Mouse (Mus musculus) MEL (cell line): ENCODE data around the gene Atrnl1.
A peak's percentile ranks its signal among the peaks of the same experiment; 100 is the strongest.

Experiments used
- CHD1 ChIP-seq: IDR thresholded peaks from 2 replicates; pipeline ENCODE4 v1.6.1; 2012; ENCODE audit warnings: low read depth, mild to moderate bottlenecking, inconsistent platforms, low read length, improper control_type of control experiment
- CTCF ChIP-seq, 3 experiments: IDR thresholded peaks in 2 of 3; conservative IDR thresholded peaks in 1 of 3; 2 replicates each; pipeline ENCODE4 v1.5.1; 2011 to 2012; ENCODE audit warnings: low read length in 3 of 3, low read depth in 2 of 3, mild to moderate bottlenecking in 2 of 3, improper control_type of control experiment in 1 of 3, inconsistent platforms in 1 of 3, mixed read lengths in 1 of 3, moderate library complexity in 1 of 3; ENCODE audit not compliant: control insufficient read depth in 1 of 3, insufficient read depth in 1 of 3, poor library complexity in 1 of 3, severe bottlenecking in 1 of 3
- KAT2A ChIP-seq: conservative IDR thresholded peaks from 2 replicates; pipeline ENCODE4 v1.6.1; 2012; ENCODE audit warnings: low read depth, low read length, improper control_type of control experiment, inconsistent platforms
- NRF1 ChIP-seq: IDR thresholded peaks from 2 replicates; pipeline ENCODE4 v1.6.1; 2014; ENCODE audit warnings: low read depth, mild to moderate bottlenecking, inconsistent platforms, low read length, improper control_type of control experiment, moderate library complexity; ENCODE audit not compliant: poor library complexity, insufficient read depth, severe bottlenecking
- ZC3H11A ChIP-seq: IDR thresholded peaks from 2 replicates; pipeline ENCODE4 v1.6.1; 2012; ENCODE audit warnings: low read depth, mild to moderate bottlenecking, inconsistent platforms, low read length, improper control_type of control experiment

GRCm38 (mm10) chr19:57833083-57833482 is 222.2 kb downstream of the Atrnl1 start:
- TF ChIP-seq NRF1 (peak; percentile 33; the same call in 1 of the 2 replicates), CHD1 (no peak), KAT2A (no peak), CTCF (IDR thresholded peaks at IDR 0.05 in 2 of 3, conservative IDR thresholded peaks at IDR 0.05 in 1 of 3; ENCODE audit: control insufficient read depth in 1 of 3, insufficient read depth in 1 of 3, low read depth in 2 of 3, low read length in 3 of 3, poor library complexity in 1 of 3, severe bottlenecking in 1 of 3) (no peak), ZC3H11A (no peak)
